Mouse (Mus musculus): ENCODE data around the gene Hsdl1. TPM values are rescaled to one million over a fixed set of nuclear protein-coding genes. Genes with fewer than 3 reads are reported as not detected.

Hsdl1 gene
- polyA plus RNA-seq, 1 experiment from 2014 or later: 87.6 TPM

DNA sequence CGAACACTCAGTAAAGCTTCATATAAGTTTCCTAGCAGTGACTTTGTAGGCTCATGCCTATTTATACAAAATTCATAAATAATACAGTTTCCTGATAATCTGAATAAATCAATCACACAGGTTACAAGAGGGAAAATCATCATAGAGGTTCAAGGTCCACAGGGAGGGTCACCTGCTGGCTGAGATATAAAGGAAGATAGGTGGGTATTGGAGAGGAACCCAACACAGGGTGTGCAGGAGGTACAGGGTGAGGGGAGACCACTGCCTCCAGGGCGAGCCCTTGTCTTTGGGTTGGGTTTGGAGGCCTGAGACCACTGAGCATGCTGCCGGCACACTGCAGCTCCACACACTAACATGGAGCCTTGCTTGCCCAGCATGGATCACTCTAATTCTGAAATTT is 43.6 kb downstream of the Hsdl1 start:
- ATAC-seq (ENCODE audit: insufficient read depth, low FRiP score, low TSS enrichment) (no peak), DNase-seq (ENCODE audit: low spot score) (no peak)
- peaks cover 30% of the 10 kb centered on the region for H3K36me3 ChIP-seq (ENCODE audit: control insufficient read depth, insufficient read depth, low read length)
- H3K9me3 ChIP-seq (ENCODE audit: control insufficient read depth, low read length): no peaks in the 10 kb centered on the region
- no peaks in the 10 kb centered on the region for H3K27me3 ChIP-seq (ENCODE audit: control insufficient read depth, insufficient read depth, low read length)
- 90% methylated on average over 3 of the region's 3 CpGs for WGBS
- no peak overlapping the region for H3K27ac ChIP-seq (ENCODE audit: low read depth, low read length)
- no peak overlapping the region for H3K9ac ChIP-seq (ENCODE audit: low read length)
- no peak overlapping the region for H3K4me3 ChIP-seq (ENCODE audit: low read depth, low read length)
- H3K4me1 ChIP-seq (ENCODE audit: control insufficient read depth, insufficient read depth, low read length): no peaks in the 10 kb centered on the region
- H3K4me2 ChIP-seq (ENCODE audit: low read depth): no peak overlapping the region

GRCm38 (mm10) chr8:119530937-119531336 is 44.0 kb downstream of the Hsdl1 start:
- Histone ChIP-seq H3K4me1 (ENCODE audit: control insufficient read depth, insufficient read depth, low read length) (no peaks in the 10 kb centered on the region), H3K9me3 (ENCODE audit: control insufficient read depth, low read length) (no peaks in the 10 kb centered on the region), H3K27me3 (ENCODE audit: control insufficient read depth, insufficient read depth, low read length) (no peaks in the 10 kb centered on the region), H3K9ac (ENCODE audit: low read length) (no peak overlapping the region), H3K4me3 (ENCODE audit: low read depth, low read length) (no peak overlapping the region), H3K4me2 (ENCODE audit: low read depth) (no peak overlapping the region), H3K27ac (ENCODE audit: low read depth, low read length) (no peak overlapping the region), H3K36me3 (ENCODE audit: control insufficient read depth, insufficient read depth, low read length) (peaks cover 30% of the 10 kb centered on the region)
- 90% methylated on average over 6 of the region's 6 CpGs for WGBS
- no peak for ATAC-seq (ENCODE audit: insufficient read depth, low FRiP score, low TSS enrichment)
- DNase-seq (ENCODE audit: low spot score): no peak

- Histone ChIP-seq H3K9ac (ENCODE audit: low read length) (no peak overlapping the region), H3K36me3 (ENCODE audit: control insufficient read depth, insufficient read depth, low read length) (peaks cover 29% of the 10 kb centered on the region), H3K27me3 (ENCODE audit: control insufficient read depth, insufficient read depth, low read length) (no peaks in the 10 kb centered on the region), H3K27ac (ENCODE audit: low read depth, low read length) (no peak overlapping the region), H3K9me3 (ENCODE audit: control insufficient read depth, low read length) (no peaks in the 10 kb centered on the region), H3K4me3 (ENCODE audit: low read depth, low read length) (no peak overlapping the region), H3K4me2 (ENCODE audit: low read depth) (no peak overlapping the region), H3K4me1 (ENCODE audit: control insufficient read depth, insufficient read depth, low read length) (no peaks in the 10 kb centered on the region)
- DNase-seq (ENCODE audit: low spot score) (no peak), ATAC-seq (ENCODE audit: insufficient read depth, low FRiP score, low TSS enrichment) (no peak)
- 95% methylated on average over 7 of the region's 7 CpGs for WGBS
Measured at GRCm38 (mm10) chr8:119528762-119529161, 46.2 kb downstream of the Hsdl1 start.

- Histone ChIP-seq H3K36me3 (ENCODE audit: control insufficient read depth, insufficient read depth, low read length) (peaks cover 28% of the 10 kb centered on the region), H3K27ac (ENCODE audit: low read depth, low read length) (no peak overlapping the region), H3K4me2 (ENCODE audit: low read depth) (no peak overlapping the region), H3K9ac (ENCODE audit: low read length) (no peak overlapping the region), H3K4me3 (ENCODE audit: low read depth, low read length) (no peak overlapping the region), H3K4me1 (ENCODE audit: control insufficient read depth, insufficient read depth, low read length) (no peaks in the 10 kb centered on the region), H3K9me3 (ENCODE audit: control insufficient read depth, low read length) (no peaks in the 10 kb centered on the region), H3K27me3 (ENCODE audit: control insufficient read depth, insufficient read depth, low read length) (no peaks in the 10 kb centered on the region)
- DNase-seq (ENCODE audit: low spot score) (peak; percentile 35), ATAC-seq (ENCODE audit: insufficient read depth, low FRiP score, low TSS enrichment) (no peak)
- 75% methylated on average over 7 of the region's 7 CpGs for WGBS
Measured at GRCm38 (mm10) chr8:119520102-119520501, 54.9 kb downstream of the Hsdl1 start.

DNA sequence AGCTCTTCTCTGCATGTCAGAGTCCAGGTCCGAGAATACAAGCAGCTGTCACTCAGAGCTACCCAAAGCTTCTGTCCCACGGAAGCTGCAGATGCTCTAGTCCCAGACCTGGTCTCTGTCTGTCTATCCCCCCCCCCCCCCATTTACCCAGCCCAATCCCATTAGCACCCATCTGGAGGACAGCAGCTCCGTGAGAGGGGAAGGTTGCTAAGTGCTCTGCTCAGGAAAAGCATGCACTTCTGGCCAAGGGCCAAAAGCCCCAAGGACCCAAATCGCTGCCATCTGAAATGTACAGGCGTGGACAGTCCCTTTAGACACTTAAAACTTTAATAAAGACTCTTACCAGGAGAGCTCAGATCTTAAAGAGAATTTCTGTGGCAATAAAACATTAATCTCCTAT is 58.3 kb downstream of the Hsdl1 start:
- 73% methylated on average over 5 of the region's 5 CpGs for WGBS
- DNase-seq (ENCODE audit: low spot score) (no peak), ATAC-seq (ENCODE audit: insufficient read depth, low FRiP score, low TSS enrichment) (no peak)
- no peaks in the 10 kb centered on the region for H3K9me3 ChIP-seq (ENCODE audit: control insufficient read depth, low read length)
- no peaks in the 10 kb centered on the region for H3K27me3 ChIP-seq (ENCODE audit: control insufficient read depth, insufficient read depth, low read length)
- H3K4me1 ChIP-seq (ENCODE audit: control insufficient read depth, insufficient read depth, low read length): no peaks in the 10 kb centered on the region
- H3K27ac ChIP-seq (ENCODE audit: low read depth, low read length): no peak overlapping the region
- no peak overlapping the region for H3K4me3 ChIP-seq (ENCODE audit: low read depth, low read length)
- peaks cover 29% of the 10 kb centered on the region for H3K36me3 ChIP-seq (ENCODE audit: control insufficient read depth, insufficient read depth, low read length)
- H3K9ac ChIP-seq (ENCODE audit: low read length): no peak overlapping the region
- H3K4me2 ChIP-seq (ENCODE audit: low read depth): no peak overlapping the region

DNA sequence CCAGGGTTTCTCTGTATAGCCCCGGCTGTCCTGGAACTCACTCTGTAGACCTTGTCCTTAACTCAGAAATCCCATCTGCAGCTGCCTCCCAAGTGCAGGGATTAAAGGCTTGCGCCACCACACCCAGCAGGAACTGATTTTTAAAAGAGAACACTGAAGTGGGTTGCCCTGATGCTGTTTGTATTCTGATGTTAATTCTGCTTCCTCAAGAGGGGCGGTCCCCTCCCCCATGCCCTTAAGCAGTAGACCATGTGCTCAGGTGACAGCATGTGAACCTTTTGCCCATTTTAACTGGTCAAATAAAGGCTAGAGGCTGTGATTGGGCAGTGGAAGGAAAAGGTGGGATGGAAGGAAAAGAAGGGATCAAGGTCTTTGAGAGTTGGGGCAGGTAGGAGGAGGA is 59.2 kb downstream of the Hsdl1 start:
- Histone ChIP-seq H3K36me3 (ENCODE audit: control insufficient read depth, insufficient read depth, low read length) (peaks cover 26% of the 10 kb centered on the region), H3K4me3 (ENCODE audit: low read depth, low read length) (no peak overlapping the region), H3K9me3 (ENCODE audit: control insufficient read depth, low read length) (no peaks in the 10 kb centered on the region), H3K4me1 (ENCODE audit: control insufficient read depth, insufficient read depth, low read length) (no peaks in the 10 kb centered on the region), H3K4me2 (ENCODE audit: low read depth) (no peak overlapping the region), H3K9ac (ENCODE audit: low read length) (no peak overlapping the region), H3K27me3 (ENCODE audit: control insufficient read depth, insufficient read depth, low read length) (no peaks in the 10 kb centered on the region), H3K27ac (ENCODE audit: low read depth, low read length) (no peak overlapping the region)
- 74% methylated on average over 3 of the region's 3 CpGs for WGBS
- no peak for DNase-seq (ENCODE audit: low spot score)
- ATAC-seq (ENCODE audit: insufficient read depth, low FRiP score, low TSS enrichment): no peak

- H3K36me3 ChIP-seq (ENCODE audit: control insufficient read depth, insufficient read depth, low read length): peaks cover 23% of the 10 kb centered on the region
- no peak overlapping the region for H3K27ac ChIP-seq (ENCODE audit: low read depth, low read length)
- H3K9ac ChIP-seq (ENCODE audit: low read length): no peak overlapping the region
- 87% methylated on average over 3 of the region's 3 CpGs for WGBS
- H3K9me3 ChIP-seq (ENCODE audit: control insufficient read depth, low read length): no peaks in the 10 kb centered on the region
- no peaks in the 10 kb centered on the region for H3K27me3 ChIP-seq (ENCODE audit: control insufficient read depth, insufficient read depth, low read length)
- H3K4me2 ChIP-seq (ENCODE audit: low read depth): no peak overlapping the region
- ATAC-seq (ENCODE audit: insufficient read depth, low FRiP score, low TSS enrichment) (no peak), DNase-seq (ENCODE audit: low spot score) (no peak)
- H3K4me3 ChIP-seq (ENCODE audit: low read depth, low read length): no peak overlapping the region
- H3K4me1 ChIP-seq (ENCODE audit: control insufficient read depth, insufficient read depth, low read length): no peaks in the 10 kb centered on the region
Measured at GRCm38 (mm10) chr8:119514940-119515339, 60.0 kb downstream of the Hsdl1 start.

DNA sequence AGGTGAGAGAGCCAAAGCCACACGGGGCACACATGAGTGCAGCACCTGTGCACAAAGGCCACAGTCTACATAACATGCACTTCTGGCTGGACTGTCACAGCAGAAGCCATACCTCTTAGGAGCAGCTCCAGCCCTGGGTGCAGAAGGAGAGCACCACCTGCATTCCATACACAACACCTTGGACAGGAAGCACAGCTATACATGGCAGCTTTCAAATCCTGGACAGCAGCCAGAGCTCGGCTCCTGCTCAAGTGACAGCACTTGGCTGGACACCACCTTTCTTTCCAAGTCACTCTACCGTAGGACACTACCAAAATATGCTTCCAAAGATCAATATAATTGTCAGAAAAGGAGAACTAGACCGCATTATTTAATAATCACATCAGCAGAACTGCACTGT is 61.6 kb downstream of the Hsdl1 start:
- Histone ChIP-seq H3K36me3 (ENCODE audit: control insufficient read depth, insufficient read depth, low read length) (peaks cover 25% of the 10 kb centered on the region), H3K9ac (ENCODE audit: low read length) (no peak overlapping the region), H3K27me3 (ENCODE audit: control insufficient read depth, insufficient read depth, low read length) (no peaks in the 10 kb centered on the region), H3K4me3 (ENCODE audit: low read depth, low read length) (no peak overlapping the region), H3K27ac (ENCODE audit: low read depth, low read length) (no peak overlapping the region), H3K9me3 (ENCODE audit: control insufficient read depth, low read length) (no peaks in the 10 kb centered on the region), H3K4me1 (ENCODE audit: control insufficient read depth, insufficient read depth, low read length) (no peaks in the 10 kb centered on the region), H3K4me2 (ENCODE audit: low read depth) (no peak overlapping the region)
- 93% methylated on average over 4 of the region's 4 CpGs for WGBS
- no peak for ATAC-seq (ENCODE audit: insufficient read depth, low FRiP score, low TSS enrichment)
- DNase-seq (ENCODE audit: low spot score): no peak
